Mouse (Mus musculus) embryonic facial prominence, embryonic 15.5 days (tissue): ENCODE measurements around the gene Wdr81. TPM values are rescaled to one million over a fixed set of nuclear protein-coding genes. Genes with fewer than 3 reads are reported as not detected.
A peak's percentile ranks its signal among the peaks of the same experiment; 100 is the strongest.

Source experiments
- ATAC-seq: fragments of 200-750 bp; cut with Nextera tagmentation; 2 replicates; pipeline ENCODE4 v1.8.0; 2017; ENCODE audit warnings: low read depth, moderate TSS enrichment; ENCODE audit not compliant: insufficient number of reproducible peaks, low FRiP score, low TSS enrichment
- H3K27ac ChIP-seq: fragments of 300-500 bp; sonication (generic); replicated peaks from 2 replicates; pipeline ENCODE4 v1.5.1; 2015; ENCODE audit warnings: mild to moderate bottlenecking, inconsistent platforms
- H3K27me3 ChIP-seq: fragments of 300-500 bp; sonication (generic); 2 replicates; pipeline ENCODE4 v1.6.1; 2015; ENCODE audit warnings: inconsistent platforms
- H3K36me3 ChIP-seq: fragments of 300-500 bp; sonication (generic); 2 replicates; pipeline ENCODE4 v1.6.1; 2015; ENCODE audit warnings: mild to moderate bottlenecking, inconsistent platforms
- H3K4me1 ChIP-seq: fragments of 300-500 bp; sonication (generic); 2 replicates; pipeline ENCODE4 v1.6.1; 2015; ENCODE audit warnings: inconsistent platforms
- H3K4me2 ChIP-seq: fragments of 300-500 bp; sonication (generic); replicated peaks from 2 replicates; pipeline ENCODE4 v1.6.1; 2015; ENCODE audit warnings: mild to moderate bottlenecking, inconsistent platforms
- H3K4me3 ChIP-seq: fragments of 300-500 bp; sonication (generic); replicated peaks from 2 replicates; pipeline ENCODE4 v1.5.1; 2015; ENCODE audit warnings: mild to moderate bottlenecking, inconsistent platforms
- H3K9ac ChIP-seq: fragments of 300-500 bp; sonication (generic); 2 replicates; pipeline ENCODE4 v1.6.1; 2015; ENCODE audit warnings: inconsistent platforms
- H3K9me3 ChIP-seq: fragments of 300-500 bp; sonication (generic); replicated peaks from 2 replicates; pipeline ENCODE4 v1.6.1; 2016; ENCODE audit warnings: inconsistent platforms
- WGBS: fragments of 180-500 bp; shearing (Covaris S2); methylation state at CpG from one replicate; pipeline ENCODE4 v1.1.7; 2015; 5-methylcytosine and 5-hydroxymethylcytosine counted together
- polyA plus RNA-seq: library from polyadenylated mRNA; unstranded; fragments of >200 nt; fragmentation: Nextera tagmentation; extraction: Ambion mirVana; gene quantifications from 2 replicates; pipeline ENCODE4 v1.2.1, GENCODE M21; 2015

Wdr81 gene
- polyA plus RNA-seq, 1 experiment from 2014 or later: 6.3 TPM

- Histone ChIP-seq H3K4me2 (no peak overlapping the region), H3K27ac (no peak overlapping the region), H3K9ac (no peak overlapping the region), H3K4me1 (peaks cover 26% of the 10 kb centered on the region), H3K4me3 (no peak overlapping the region), H3K36me3 (peaks cover 42% of the 10 kb centered on the region), H3K9me3 (no peaks in the 10 kb centered on the region), H3K27me3 (no peaks in the 10 kb centered on the region)
- WGBS: 87% methylated on average over 8 of the region's 8 CpGs
- no peak for ATAC-seq
Measured at GRCm38 (mm10) chr11:75450304-75450908, 4.1 kb downstream of the Wdr81 start.

- Histone ChIP-seq H3K4me1 (peaks cover 20% of the 10 kb centered on the region), H3K9me3 (no peaks in the 10 kb centered on the region), H3K4me2 (no peak overlapping the region), H3K27me3 (no peaks in the 10 kb centered on the region), H3K4me3 (no peak overlapping the region), H3K36me3 (peaks cover 49% of the 10 kb centered on the region), H3K9ac (no peak overlapping the region), H3K27ac (no peak overlapping the region)
- no peak for ATAC-seq
- 78% methylated on average over 7 of the region's 7 CpGs for WGBS
Measured at GRCm38 (mm10) chr11:75449695-75450094, 4.8 kb downstream of the Wdr81 start.

GRCm38 (mm10) chr11:75448575-75448974 lies 5.9 kb downstream of the Wdr81 start:
- Histone ChIP-seq H3K9me3 (no peaks in the 10 kb centered on the region), H3K4me1 (peaks cover 10% of the 10 kb centered on the region), H3K4me2 (no peak overlapping the region), H3K9ac (no peak overlapping the region), H3K4me3 (no peak overlapping the region), H3K27me3 (no peaks in the 10 kb centered on the region), H3K36me3 (peaks cover 59% of the 10 kb centered on the region), H3K27ac (no peak overlapping the region)
- 80% methylated on average over 3 of the region's 3 CpGs for WGBS
- ATAC-seq: no peak

GRCm38 (mm10) chr11:75443711-75444110 lies 10.8 kb downstream of the Wdr81 start:
- no peak overlapping the region for H3K4me3 ChIP-seq
- H3K4me1 ChIP-seq: no peaks in the 10 kb centered on the region
- no peak overlapping the region for H3K9ac ChIP-seq
- 54% methylated on average over 8 of the region's 8 CpGs for WGBS
- no peak for ATAC-seq
- no peaks in the 10 kb centered on the region for H3K9me3 ChIP-seq
- H3K27ac ChIP-seq: no peak overlapping the region
- H3K27me3 ChIP-seq: no peaks in the 10 kb centered on the region
- peaks cover 70% of the 10 kb centered on the region for H3K36me3 ChIP-seq
- H3K4me2 ChIP-seq: no peak overlapping the region

- Histone ChIP-seq H3K9ac (no peak overlapping the region), H3K4me2 (no peak overlapping the region), H3K36me3 (peaks cover 51% of the 10 kb centered on the region), H3K4me3 (no peak overlapping the region), H3K27ac (no peak overlapping the region), H3K27me3 (no peaks in the 10 kb centered on the region), H3K9me3 (no peaks in the 10 kb centered on the region), H3K4me1 (no peaks in the 10 kb centered on the region)
- WGBS: 89% methylated on average over 16 of the region's 16 CpGs
- no peak for ATAC-seq
Measured at GRCm38 (mm10) chr11:75441601-75442000, 12.9 kb downstream of the Wdr81 start.

- 85% methylated on average over 7 of the region's 7 CpGs for WGBS
- no peak overlapping the region for H3K9ac ChIP-seq
- no peaks in the 10 kb centered on the region for H3K9me3 ChIP-seq
- H3K4me3 ChIP-seq: no peak overlapping the region
- peaks cover 47% of the 10 kb centered on the region for H3K36me3 ChIP-seq
- H3K27me3 ChIP-seq: no peaks in the 10 kb centered on the region
- H3K27ac ChIP-seq: no peak overlapping the region
- no peak for ATAC-seq
- no peak overlapping the region for H3K4me2 ChIP-seq
- H3K4me1 ChIP-seq: no peaks in the 10 kb centered on the region
Measured at GRCm38 (mm10) chr11:75441034-75441433, 13.5 kb downstream of the Wdr81 start.

GRCm38 (mm10) chr11:75439951-75440350 lies 14.6 kb downstream of the Wdr81 start:
- H3K9ac ChIP-seq: no peak overlapping the region
- H3K36me3 ChIP-seq: peaks cover 36% of the 10 kb centered on the region; the same call in 1 of the 2 replicates
- no peaks in the 10 kb centered on the region for H3K9me3 ChIP-seq
- H3K4me1 ChIP-seq: no peaks in the 10 kb centered on the region
- H3K4me2 ChIP-seq: no peak overlapping the region
- H3K27me3 ChIP-seq: no peaks in the 10 kb centered on the region
- H3K27ac ChIP-seq: no peak overlapping the region
- ATAC-seq: no peak
- no peak overlapping the region for H3K4me3 ChIP-seq
- 90% methylated on average over 3 of the region's 3 CpGs for WGBS

GRCm38 (mm10) chr11:75439363-75439762 lies 15.2 kb downstream of the Wdr81 start, which contains the start of gene Serpinf2:
Gene Serpinf2 (minus strand): TSS chr11:75439591.
- no peaks in the 10 kb centered on the region for H3K9me3 ChIP-seq
- no peak for ATAC-seq
- H3K4me2 ChIP-seq: no peak within 1 kb of the TSS
- WGBS: 88% methylated on average over 6 of the region's 6 CpGs
- H3K4me1 ChIP-seq: no peaks in the 10 kb centered on the region
- H3K4me3 ChIP-seq: no peak within 1 kb of the TSS
- no peaks in the 10 kb centered on the region for H3K27me3 ChIP-seq
- peaks cover 32% of the 10 kb centered on the region; the same call in 1 of the 2 replicates for H3K36me3 ChIP-seq
- H3K27ac ChIP-seq: no peak within 1 kb of the TSS
- H3K9ac ChIP-seq: no peak within 1 kb of the TSS

GRCm38 (mm10) chr11:75438804-75439203 lies 15.7 kb downstream of the Wdr81 start:
- no peaks in the 10 kb centered on the region; the same call in 1 of the 2 replicates for H3K9me3 ChIP-seq
- no peak overlapping the region for H3K4me3 ChIP-seq
- ATAC-seq: no peak
- H3K9ac ChIP-seq: no peak overlapping the region
- H3K27me3 ChIP-seq: no peaks in the 10 kb centered on the region
- H3K4me1 ChIP-seq: no peaks in the 10 kb centered on the region
- no peak overlapping the region for H3K4me2 ChIP-seq
- no peak overlapping the region for H3K27ac ChIP-seq
- 93% methylated on average over 3 of the region's 3 CpGs for WGBS
- H3K36me3 ChIP-seq: peaks cover 26% of the 10 kb centered on the region; the same call in 1 of the 2 replicates

- no peaks in the 10 kb centered on the region for H3K27me3 ChIP-seq
- ATAC-seq: no peak
- 0 out of 2 replicates have a peak, but pooled peaks cover 20% of the 10 kb centered on the region for H3K36me3 ChIP-seq
- no peak overlapping the region for H3K4me2 ChIP-seq
- H3K4me3 ChIP-seq: no peak overlapping the region
- no peak overlapping the region for H3K9ac ChIP-seq
- no peak overlapping the region for H3K27ac ChIP-seq
- H3K9me3 ChIP-seq: no peaks in the 10 kb centered on the region; the same call in 1 of the 2 replicates
- H3K4me1 ChIP-seq: no peaks in the 10 kb centered on the region
- 82% methylated on average over 12 of the region's 13 CpGs for WGBS
Measured at GRCm38 (mm10) chr11:75438194-75438593, 16.3 kb downstream of the Wdr81 start.

- Histone ChIP-seq H3K4me3 (no peak overlapping the region), H3K4me2 (no peak overlapping the region), H3K4me1 (0 out of 2 replicates have a peak, but pooled peaks cover 5% of the 10 kb centered on the region), H3K27ac (no peak overlapping the region), H3K9me3 (no peaks in the 10 kb centered on the region; the same call in 1 of the 2 replicates), H3K9ac (no peak overlapping the region), H3K36me3 (no peaks in the 10 kb centered on the region), H3K27me3 (no peaks in the 10 kb centered on the region)
- 88% methylated on average over 5 of the region's 5 CpGs for WGBS
- ATAC-seq: no peak
Measured at GRCm38 (mm10) chr11:75434138-75434537, 20.4 kb downstream of the Wdr81 start.

GRCm38 (mm10) chr11:75431307-75431706 lies 23.2 kb downstream of the Wdr81 start:
- peak; percentile 76 for ATAC-seq
- H3K4me3 ChIP-seq: no peak overlapping the region
- 60% methylated on average over 11 of the region's 11 CpGs for WGBS
- 0 out of 2 replicates have a peak, but pooled peaks cover 5% of the 10 kb centered on the region for H3K4me1 ChIP-seq
- no peak overlapping the region for H3K9ac ChIP-seq
- no peaks in the 10 kb centered on the region for H3K36me3 ChIP-seq
- no peaks in the 10 kb centered on the region for H3K27me3 ChIP-seq
- H3K9me3 ChIP-seq: no peaks in the 10 kb centered on the region; the same call in 1 of the 2 replicates
- no peak overlapping the region for H3K4me2 ChIP-seq
- H3K27ac ChIP-seq: no peak overlapping the region
